Mouse (Mus musculus) liver, embryonic 12.5 days (tissue): ENCODE data around the gene Synm. TPM values are rescaled to one million over a fixed set of nuclear protein-coding genes. Genes with fewer than 3 reads are reported as not detected.

ENCODE experiments used
- ATAC-seq: fragments of 200-750 bp; cut with Nextera tagmentation; 2 replicates; pipeline ENCODE4 v1.8.0; 2017; ENCODE audit warnings: moderate number of reproducible peaks, mild to moderate bottlenecking, moderate library complexity
- H3K27ac ChIP-seq: fragments of 300-500 bp; sonication (generic); 2 replicates; pipeline ENCODE4 v1.5.1; 2016; ENCODE audit warnings: mild to moderate bottlenecking
- H3K27me3 ChIP-seq: fragments of 300-500 bp; sonication (generic); replicated peaks from 2 replicates; pipeline ENCODE4 v1.6.1; 2016; ENCODE audit warnings: mild to moderate bottlenecking, moderate library complexity
- H3K36me3 ChIP-seq: fragments of 300-500 bp; sonication (generic); 2 replicates; pipeline ENCODE4 v1.6.1; 2016; ENCODE audit warnings: mild to moderate bottlenecking, moderate library complexity
- H3K4me1 ChIP-seq: fragments of 300-500 bp; sonication (generic); 2 replicates; pipeline ENCODE4 v1.6.1; 2016
- H3K4me2 ChIP-seq: fragments of 300-500 bp; sonication (generic); 2 replicates; pipeline ENCODE4 v1.6.1; 2016; ENCODE audit warnings: mild to moderate bottlenecking, moderate library complexity
- H3K4me3 ChIP-seq: fragments of 300-500 bp; sonication (generic); 2 replicates; pipeline ENCODE4 v1.5.1; 2016; ENCODE audit warnings: mild to moderate bottlenecking, moderate library complexity
- H3K9ac ChIP-seq: fragments of 300-500 bp; sonication (generic); 2 replicates; pipeline ENCODE4 v1.6.1; 2016; ENCODE audit warnings: mild to moderate bottlenecking, moderate library complexity
- H3K9me3 ChIP-seq: fragments of 300-500 bp; sonication (generic); replicated peaks from 2 replicates; pipeline ENCODE4 v1.6.1; 2016; ENCODE audit warnings: mild to moderate bottlenecking, moderate library complexity
- WGBS: fragments of 180-500 bp; shearing (Covaris S2); methylation state at CpG from one replicate; pipeline ENCODE4 v1.1.7; 2016; ENCODE audit not compliant: insufficient replicate concordance; 5-methylcytosine and 5-hydroxymethylcytosine counted together
- polyA plus RNA-seq: library from polyadenylated mRNA; unstranded; fragments of >200 nt; fragmentation: Nextera tagmentation; extraction: Ambion mirVana; gene quantifications from 2 replicates; pipeline ENCODE4 v1.2.1, GENCODE M21; 2016

The Synm gene
- polyA plus RNA-seq, 1 experiment from 2014 or later: 0.13 TPM

- 0 out of 2 replicates have a peak, but pooled peaks cover 5% of the 10 kb centered on the region for H3K4me1 ChIP-seq
- no peak overlapping the region for H3K4me3 ChIP-seq
- no peak for ATAC-seq
- no peak overlapping the region for H3K27ac ChIP-seq
- H3K4me2 ChIP-seq: no peak overlapping the region
- H3K9ac ChIP-seq: no peak overlapping the region
- 65% methylated on average over 7 of the region's 7 CpGs for WGBS
- no peaks in the 10 kb centered on the region for H3K36me3 ChIP-seq
- H3K9me3 ChIP-seq: no peaks in the 10 kb centered on the region
- H3K27me3 ChIP-seq: no peaks in the 10 kb centered on the region
Observed at GRCm38 (mm10) chr7:67741706-67742105, 17.8 kb downstream of the Synm start.

DNA sequence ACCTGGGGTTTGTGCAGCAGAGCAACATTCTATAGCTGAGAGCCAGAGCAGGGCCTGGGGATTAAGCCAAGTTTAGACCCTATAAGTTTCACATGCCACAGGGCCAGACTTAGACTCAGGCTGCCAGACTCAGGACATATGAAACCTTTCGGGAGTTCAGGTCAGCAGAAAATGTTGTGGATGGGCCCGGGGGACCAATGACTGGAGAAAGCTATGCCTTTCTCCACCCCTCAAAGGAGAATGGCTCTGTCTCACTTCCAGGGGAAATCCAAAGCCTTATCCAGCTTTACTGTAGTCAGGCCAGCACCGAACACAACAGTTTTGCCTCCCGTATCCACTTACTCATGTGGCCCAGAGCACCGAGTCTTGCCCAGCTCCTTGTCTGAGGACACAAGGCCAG lies 18.7 kb downstream of the Synm start:
- Histone ChIP-seq H3K27me3 (no peaks in the 10 kb centered on the region), H3K27ac (no peak overlapping the region), H3K9ac (no peak overlapping the region), H3K4me3 (no peak overlapping the region), H3K9me3 (no peaks in the 10 kb centered on the region), H3K4me1 (0 out of 2 replicates have a peak, but pooled peaks cover 5% of the 10 kb centered on the region), H3K36me3 (no peaks in the 10 kb centered on the region), H3K4me2 (no peak overlapping the region)
- 79% methylated on average over 5 of the region's 5 CpGs for WGBS
- ATAC-seq: no peak

DNA sequence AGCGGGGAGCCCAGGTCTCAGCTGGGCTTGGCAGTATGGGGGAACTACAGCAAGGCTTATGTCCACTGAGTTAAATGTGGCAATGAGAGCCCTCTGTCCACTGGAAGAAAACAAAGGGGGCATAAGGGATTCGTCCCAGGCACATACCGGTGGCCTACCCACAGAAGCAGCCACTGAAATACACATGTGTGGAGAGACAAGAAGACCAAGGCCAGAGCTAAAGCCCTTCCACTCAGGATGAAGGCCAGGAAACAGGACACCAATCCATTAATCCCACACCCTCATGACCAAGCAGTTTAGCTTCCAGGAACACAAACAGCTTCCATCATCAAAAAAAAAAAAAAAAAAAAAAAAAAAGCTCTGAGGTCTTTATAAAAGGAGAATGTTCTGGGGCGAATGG lies 19.2 kb downstream of the Synm start:
- Histone ChIP-seq H3K9ac (no peak overlapping the region), H3K9me3 (no peaks in the 10 kb centered on the region), H3K4me2 (no peak overlapping the region), H3K27ac (no peak overlapping the region), H3K4me3 (no peak overlapping the region), H3K27me3 (no peaks in the 10 kb centered on the region), H3K36me3 (no peaks in the 10 kb centered on the region), H3K4me1 (0 out of 2 replicates have a peak, but pooled peaks cover 5% of the 10 kb centered on the region)
- ATAC-seq: no peak
- WGBS: 79% methylated on average over 4 of the region's 4 CpGs

GRCm38 (mm10) chr7:67732276-67732675 lies 27.3 kb downstream of the Synm start:
- 56% methylated on average over 4 of the region's 4 CpGs for WGBS
- H3K4me1 ChIP-seq: no peaks in the 10 kb centered on the region
- no peak overlapping the region for H3K27ac ChIP-seq
- H3K27me3 ChIP-seq: 0 out of 2 replicates have a peak, but pooled peaks cover 4% of the 10 kb centered on the region
- H3K9me3 ChIP-seq: no peaks in the 10 kb centered on the region
- no peak overlapping the region for H3K4me3 ChIP-seq
- H3K4me2 ChIP-seq: no peak overlapping the region
- no peak overlapping the region for H3K9ac ChIP-seq
- 0 out of 2 replicates have a peak, but pooled peaks cover 7% of the 10 kb centered on the region for H3K36me3 ChIP-seq
- no peak for ATAC-seq

DNA sequence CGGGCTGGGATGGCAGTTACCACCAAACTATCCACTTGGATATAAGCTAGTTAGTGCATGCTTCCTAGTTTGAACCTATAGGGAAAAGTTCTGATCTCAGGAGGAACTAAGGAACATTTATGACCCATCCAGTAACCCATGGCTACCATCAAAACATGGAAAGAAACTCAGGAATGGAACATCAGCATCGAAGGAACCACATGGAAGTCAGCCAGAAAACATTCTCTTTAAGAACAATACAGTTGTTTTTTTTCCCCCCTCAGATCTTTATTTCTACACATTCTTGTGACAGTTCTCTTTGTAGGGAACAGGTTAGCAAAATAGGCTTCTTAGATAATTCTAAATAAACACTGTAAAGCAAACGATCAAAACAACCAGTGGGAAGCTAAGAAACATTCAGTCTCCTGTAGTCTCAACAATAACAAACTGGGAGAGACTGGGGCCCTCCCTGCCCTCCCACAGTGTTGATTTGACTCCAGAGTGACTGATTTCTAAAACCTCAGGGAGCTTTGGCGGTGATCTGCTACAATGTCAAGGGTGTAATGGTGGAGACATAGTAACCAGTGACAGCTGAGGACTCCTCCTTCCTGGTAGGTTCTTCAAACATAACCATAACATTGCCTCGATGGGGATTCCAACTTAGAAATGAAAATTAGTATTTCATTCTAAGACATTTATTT lies 29.0 kb downstream of the Synm start:
- H3K4me3 ChIP-seq: no peak overlapping the region
- 0 out of 2 replicates have a peak, but pooled peaks cover 7% of the 10 kb centered on the region for H3K36me3 ChIP-seq
- WGBS: 57% methylated on average over 5 of the region's 5 CpGs
- no peak for ATAC-seq
- no peak overlapping the region for H3K9ac ChIP-seq
- no peak overlapping the region for H3K4me2 ChIP-seq
- no peaks in the 10 kb centered on the region for H3K4me1 ChIP-seq
- no peaks in the 10 kb centered on the region for H3K9me3 ChIP-seq
- H3K27ac ChIP-seq: no peak overlapping the region
- 0 out of 2 replicates have a peak, but pooled peaks cover 4% of the 10 kb centered on the region for H3K27me3 ChIP-seq

GRCm38 (mm10) chr7:67728809-67729208 lies 30.7 kb downstream of the Synm start:
- H3K9me3 ChIP-seq: no peaks in the 10 kb centered on the region
- no peak overlapping the region for H3K27ac ChIP-seq
- no peak for ATAC-seq
- no peaks in the 10 kb centered on the region for H3K4me1 ChIP-seq
- no peak overlapping the region for H3K9ac ChIP-seq
- 70% methylated on average over 4 of the region's 4 CpGs for WGBS
- H3K4me2 ChIP-seq: no peak overlapping the region
- 0 out of 2 replicates have a peak, but pooled peaks cover 7% of the 10 kb centered on the region for H3K36me3 ChIP-seq
- H3K27me3 ChIP-seq: no peaks in the 10 kb centered on the region
- H3K4me3 ChIP-seq: no peak overlapping the region

GRCm38 (mm10) chr7:67728203-67728602 lies 31.3 kb downstream of the Synm start:
- H3K27ac ChIP-seq: no peak overlapping the region
- H3K27me3 ChIP-seq: no peaks in the 10 kb centered on the region
- 0 out of 2 replicates have a peak, but pooled peaks cover 7% of the 10 kb centered on the region for H3K36me3 ChIP-seq
- WGBS: 72% methylated on average over 4 of the region's 4 CpGs
- H3K4me3 ChIP-seq: no peak overlapping the region
- ATAC-seq: no peak
- H3K9me3 ChIP-seq: no peaks in the 10 kb centered on the region
- no peak overlapping the region for H3K4me2 ChIP-seq
- no peak overlapping the region for H3K9ac ChIP-seq
- no peaks in the 10 kb centered on the region for H3K4me1 ChIP-seq

DNA sequence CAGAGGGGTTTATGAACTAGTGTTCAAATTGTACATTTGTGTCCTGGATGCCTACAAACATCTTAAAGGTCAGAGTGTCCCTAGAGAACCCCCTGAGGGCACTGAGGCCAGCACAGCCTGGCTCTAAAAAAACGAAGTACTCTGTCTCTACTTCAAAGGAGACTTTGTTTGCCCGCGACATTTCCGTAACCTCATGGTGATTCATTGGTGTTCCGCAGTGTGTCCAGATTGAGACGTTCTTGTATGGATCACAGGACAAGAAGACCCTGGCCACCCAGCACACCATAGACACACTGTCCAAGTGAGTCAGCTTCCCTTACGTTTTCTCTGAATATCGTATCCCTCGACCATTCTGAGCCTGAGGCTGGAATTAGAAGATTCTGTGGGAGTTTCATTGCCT lies 34.5 kb downstream of the Synm start:
- ATAC-seq: no peak
- Histone ChIP-seq H3K9ac (no peak overlapping the region), H3K4me2 (no peak overlapping the region), H3K27me3 (no peaks in the 10 kb centered on the region), H3K4me1 (no peaks in the 10 kb centered on the region), H3K4me3 (no peak overlapping the region), H3K36me3 (0 out of 2 replicates have a peak, but pooled peaks cover 7% of the 10 kb centered on the region), H3K9me3 (no peaks in the 10 kb centered on the region), H3K27ac (no peak overlapping the region)
- 84% methylated on average over 9 of the region's 9 CpGs for WGBS

- Histone ChIP-seq H3K4me2 (no peak overlapping the region), H3K36me3 (0 out of 2 replicates have a peak, but pooled peaks cover 7% of the 10 kb centered on the region)
- no peak for ATAC-seq
Observed at GRCm38 (mm10) chr7:67724536-67724935, 35.0 kb downstream of the Synm start.

GRCm38 (mm10) chr7:67722163-67722562 lies 37.4 kb downstream of the Synm start:
- Histone ChIP-seq H3K4me1 (no peaks in the 10 kb centered on the region), H3K9me3 (no peaks in the 10 kb centered on the region), H3K9ac (no peak overlapping the region), H3K4me3 (no peak overlapping the region), H3K27ac (no peak overlapping the region), H3K4me2 (no peak overlapping the region), H3K27me3 (no peaks in the 10 kb centered on the region), H3K36me3 (no peaks in the 10 kb centered on the region)
- no peak for ATAC-seq
- 31% methylated on average over 2 of the region's 2 CpGs for WGBS

More at GRCm38 (mm10) chr7:67724536-67724935, 35.0 kb downstream of the Synm start:
- Histone ChIP-seq H3K27me3 (no peaks in the 10 kb centered on the region), H3K9me3 (no peaks in the 10 kb centered on the region), H3K27ac (no peak overlapping the region), H3K4me3 (no peak overlapping the region), H3K9ac (no peak overlapping the region), H3K4me1 (no peaks in the 10 kb centered on the region)
- WGBS: 68% methylated on average over 4 of the region's 4 CpGs

DNA sequence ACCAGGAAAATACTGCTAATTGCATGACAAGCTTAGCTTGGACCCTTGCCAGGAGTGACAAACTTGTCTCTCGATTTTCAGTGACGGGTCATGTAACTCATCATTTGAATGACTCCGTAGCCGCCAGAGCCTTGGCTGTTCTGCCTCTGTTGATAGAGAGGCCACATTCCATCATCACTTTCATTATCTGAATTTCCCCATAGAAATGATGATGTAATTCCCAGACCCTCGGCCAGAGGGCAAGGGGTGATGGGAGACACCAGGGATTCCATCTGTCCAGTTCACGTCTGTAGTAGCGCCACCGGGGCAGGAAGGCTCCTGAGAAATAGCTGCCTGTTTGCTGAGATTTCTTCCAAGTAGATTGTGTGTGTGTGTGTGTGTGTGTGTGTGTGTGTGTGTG lies 40.7 kb downstream of the Synm start:
- Histone ChIP-seq H3K36me3 (no peaks in the 10 kb centered on the region; the same call in 1 of the 2 replicates), H3K4me1 (no peaks in the 10 kb centered on the region), H3K4me3 (no peak overlapping the region), H3K27me3 (no peaks in the 10 kb centered on the region), H3K4me2 (no peak overlapping the region), H3K9ac (no peak overlapping the region), H3K27ac (no peak overlapping the region), H3K9me3 (no peaks in the 10 kb centered on the region)
- 69% methylated on average over 8 of the region's 8 CpGs for WGBS
- no peak for ATAC-seq

DNA sequence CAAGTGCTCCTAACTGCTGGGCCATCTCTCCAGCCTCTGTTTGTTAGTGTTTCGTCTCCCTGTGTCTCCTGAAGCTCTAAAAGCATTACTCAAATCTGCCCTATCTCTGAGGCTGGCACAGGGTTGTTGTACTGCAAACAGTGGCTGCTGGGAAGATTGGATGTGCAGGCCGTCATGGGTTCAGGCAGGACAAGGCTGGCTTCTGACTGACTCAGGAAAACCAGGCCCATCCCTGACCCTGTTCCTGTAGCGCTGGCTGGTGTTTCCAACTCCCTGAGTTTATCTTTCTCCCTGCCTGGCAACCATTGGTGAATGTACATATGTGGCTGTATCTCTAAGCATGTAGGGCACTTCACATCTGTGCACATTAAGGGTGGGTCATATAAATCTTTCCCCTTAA lies 42.0 kb downstream of the Synm start:
- no peak overlapping the region for H3K4me3 ChIP-seq
- no peak for ATAC-seq
- no peaks in the 10 kb centered on the region for H3K27me3 ChIP-seq
- H3K4me2 ChIP-seq: no peak overlapping the region
- H3K27ac ChIP-seq: no peak overlapping the region
- no peaks in the 10 kb centered on the region for H3K9me3 ChIP-seq
- WGBS: 72% methylated on average over 3 of the region's 3 CpGs
- no peak overlapping the region for H3K9ac ChIP-seq
- H3K4me1 ChIP-seq: no peaks in the 10 kb centered on the region
- H3K36me3 ChIP-seq: peaks cover 8% of the 10 kb centered on the region
